Mouse (Mus musculus) liver, adult 2 months (tissue): Measurements from ENCODE around the gene Krt80.

Source experiments
- CTCF ChIP-seq: fragments of 200-500 bp; IDR thresholded peaks from 2 replicates; pipeline ENCODE4 v1.5.1; 2011; ENCODE audit warnings: low read depth, low read length, control low read depth
- POLR2A ChIP-seq: fragments of 200-500 bp; IDR thresholded peaks from 2 replicates; pipeline ENCODE4 v1.6.1; 2011; ENCODE audit warnings: low read length, control low read depth; ENCODE audit not compliant: insufficient read depth; ENCODE audit errors: extremely low read depth

- TF ChIP-seq POLR2A, result no peak
- TF ChIP-seq CTCF, result no peak
Observed at GRCm38 (mm10) chr15:101364425-101364824, 5.5 kb downstream of the Krt80 start.
